Mouse (Mus musculus) bone marrow, adult 2 months (tissue): ENCODE measurements at regions not wholly inside any gene's neighbourhood (a gene's known extent, or its start where the extent isn't known, plus 50 kb on each side); places are given as distances from the start of the nearest gene placed in this dataset.

Source experiments
- CTCF ChIP-seq: fragments of 200-500 bp; IDR thresholded peaks from 2 replicates; pipeline ENCODE4 v1.5.1; 2011; ENCODE audit warnings: low read length, control low read depth; ENCODE audit not compliant: control insufficient read depth, insufficient read depth
- POLR2A ChIP-seq: fragments of 200-500 bp; IDR thresholded peaks from 2 replicates; pipeline ENCODE4 v1.6.1; 2011; ENCODE audit warnings: low read depth, mild to moderate bottlenecking, control low read depth, low read length, borderline replicate concordance; ENCODE audit not compliant: control insufficient read depth

GRCm38 (mm10) chr16:76782656-76783055 is 230.8 kb upstream of the Usp25 start:
- TF ChIP-seq POLR2A (no peak), CTCF (no peak)
